ENCODE assay signal across 13 mouse cellular contexts in the genomic region with DNA sequence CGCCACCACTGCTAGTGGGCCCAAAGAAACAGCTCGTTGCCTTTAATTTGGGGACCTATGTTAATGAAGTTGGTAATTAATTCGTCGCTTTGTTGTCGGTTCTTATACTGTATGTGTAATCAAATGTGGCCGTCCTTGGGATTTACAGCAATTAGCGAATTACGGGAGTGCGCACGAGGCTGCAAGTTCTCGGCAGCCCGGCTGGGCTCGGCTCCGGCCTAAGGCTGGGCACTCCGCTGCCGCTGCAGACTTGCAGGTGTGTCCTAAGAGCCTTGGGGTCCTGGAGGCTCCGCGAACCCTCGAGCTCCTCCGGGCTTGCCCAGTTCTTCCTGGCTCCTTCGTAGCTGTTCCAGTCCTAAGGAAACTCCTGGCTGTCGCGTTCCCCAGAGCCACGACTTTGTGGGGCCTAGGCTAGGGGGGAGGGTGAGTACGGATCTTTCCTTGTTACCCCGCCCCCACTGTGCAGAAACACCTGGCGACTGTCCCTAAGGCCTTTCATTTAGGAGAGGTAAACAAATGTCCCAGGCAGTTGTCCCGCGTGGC. TPM values are rescaled to one million over a fixed set of nuclear protein-coding genes. Genes with fewer than 3 reads are reported as not detected.
DNase-seq lines count a peak whose midpoint lies in the region; ATAC-seq and TF ChIP-seq lines count a peak whose summit lies in the region.
"Had no signal": no experiment of that assay in that cellular context is flagged by ENCODE, and none has a peak within 500 bp of the region (broad histone marks: within the 10 kb centered on the region; RNA-seq: fewer than 3 reads in every experiment).

No protein-coding gene starts in this region.

- H3K36me3 ChIP-seq in heart, embryonic 10.5 days = no peaks in the 10 kb centered on the region
- no peaks in the 10 kb centered on the region for H3K36me3 ChIP-seq in forebrain, embryonic 13.5 days (ENCODE audit: poor library complexity, severe bottlenecking)
- H3K36me3 ChIP-seq in limb, embryonic 13.5 days = no peaks in the 10 kb centered on the region
- H3K36me3 ChIP-seq: liver, embryonic 13.5 days; neural tube, embryonic 15.5 days had no signal

- under 1% methylated on average over 29 of the region's 29 CpGs for WGBS in heart, embryonic 10.5 days
- 1% methylated on average over 29 of the region's 29 CpGs for WGBS in forebrain, embryonic 13.5 days
- under 1% methylated on average over 29 of the region's 29 CpGs for WGBS in limb, embryonic 13.5 days

- peaks cover 97% of the 10 kb centered on the region for H3K27me3 ChIP-seq in heart, embryonic 10.5 days (ENCODE audit: insufficient read depth, poor library complexity, severe bottlenecking)
- peaks cover 88% of the 10 kb centered on the region for H3K27me3 ChIP-seq in forebrain, embryonic 13.5 days
- peaks cover 92% of the 10 kb centered on the region for H3K27me3 ChIP-seq in limb, embryonic 13.5 days

- H3K9ac ChIP-seq in forebrain, embryonic 13.5 days = peak overlapping the region; percentile 55
- H3K9ac ChIP-seq in limb, embryonic 13.5 days = no peak overlapping the region
- H3K9ac ChIP-seq: liver, embryonic 13.5 days; neural tube, embryonic 15.5 days had no signal

- no peak overlapping the region for H3K27ac ChIP-seq in heart, embryonic 10.5 days
- peak overlapping the region; percentile 72 for H3K27ac ChIP-seq in forebrain, embryonic 13.5 days
- H3K27ac ChIP-seq in limb, embryonic 13.5 days = no peak overlapping the region
- H3K27ac ChIP-seq: liver, embryonic 13.5 days; neural tube, embryonic 15.5 days had no signal

- peak overlapping the region; percentile 53 for H3K4me2 ChIP-seq in forebrain, embryonic 13.5 days
- no peak overlapping the region; the same call in 1 of the 2 replicates for H3K4me2 ChIP-seq in limb, embryonic 13.5 days (replicated peaks)
- H3K4me2 ChIP-seq: liver, embryonic 13.5 days; neural tube, embryonic 15.5 days had no signal

- no peak for TF ChIP-seq POLR2A in brain, embryonic 14.5 days (IDR thresholded peaks at IDR 0.05; ENCODE audit: borderline replicate concordance, extremely low read depth, insufficient read depth, insufficient read length, poor library complexity, severe bottlenecking)

- H3K4me3 ChIP-seq in heart, embryonic 10.5 days = peak overlapping the region; percentile 22; the same call in 1 of the 2 replicates
- H3K4me3 ChIP-seq in forebrain, embryonic 13.5 days = peak overlapping the region; percentile 29
- H3K4me3 ChIP-seq in limb, embryonic 13.5 days = 0 out of 2 replicates have a peak overlapping the region, but pooled peaks have one; percentile 8
- H3K4me3 ChIP-seq: liver, embryonic 13.5 days; neural tube, embryonic 15.5 days had no signal

- H3K4me1 ChIP-seq in heart, embryonic 10.5 days = peaks cover 25% of the 10 kb centered on the region
- H3K4me1 ChIP-seq in forebrain, embryonic 13.5 days = peaks cover 55% of the 10 kb centered on the region
- H3K4me1 ChIP-seq in limb, embryonic 13.5 days = peaks cover 26% of the 10 kb centered on the region

- peak; percentile 46; the same call in 1 of the 2 replicates for ATAC-seq in forebrain, embryonic 13.5 days
- no peak for ATAC-seq in limb, embryonic 13.5 days (ENCODE audit: low FRiP score, low read depth)

- H3K9me3 ChIP-seq in heart, embryonic 10.5 days = no peaks in the 10 kb centered on the region
- no peaks in the 10 kb centered on the region for H3K9me3 ChIP-seq in forebrain, embryonic 13.5 days (replicated peaks)
- H3K9me3 ChIP-seq in limb, embryonic 13.5 days = no peaks in the 10 kb centered on the region
- H3K9me3 ChIP-seq: liver, embryonic 13.5 days; neural tube, embryonic 15.5 days had no signal

- TF ChIP-seq CTCF in brain, embryonic 14.5 days (IDR thresholded peaks at IDR 0.05; ENCODE audit: borderline replicate concordance, extremely low read depth, insufficient read depth, insufficient read length) = no peak

- DNase-seq in heart, embryonic 10.5 days (ENCODE audit: low spot score) = no peak
- DNase-seq in heart, postnatal 4 days = no peak
- DNase-seq in brain, embryonic 14.5 days (ENCODE audit: low read depth) = peak; percentile 88
- DNase-seq in frontal cortex, adult 2 months (ENCODE audit: extremely low spot score in 1 of 2, low spot score in 1 of 2) = no peak
- DNase-seq in right cerebral cortex, adult 2 months (ENCODE audit: low spot score in 2 of 2) = no peak
- no peak for DNase-seq in MN1 (ENCODE audit: low spot score)
- DNase-seq: B cell, adult 2 months; liver, embryonic 13.5 days had no signal

RNA-seq across cellular contexts. Expression of gene Otx2, which starts 4.8 kb away (rescaled TPM):
- 0.20 and 0.57 TPM in 2 replicates for polyA plus RNA-seq in heart, embryonic 10.5 days (2016; fragmentation: Nextera tagmentation; extraction: Ambion mirVana)
- not detected for total RNA-seq in heart, postnatal 4 days (2021)
- 44.7 and 65.6 TPM in 2 replicates for polyA plus RNA-seq in brain, embryonic 14.5 days (2012; rRNA removed)
- 24.9 and 36.8 TPM in 2 replicates for polyA plus RNA-seq in forebrain, embryonic 13.5 days (2015; fragmentation: Nextera tagmentation; extraction: Ambion mirVana)
- 0.10 TPM in 1 of 2 replicates, not detected in the other for polyA plus RNA-seq in limb, embryonic 13.5 days (2015; fragmentation: Nextera tagmentation; extraction: Ambion mirVana)
- polyA plus RNA-seq in frontal cortex, adult 2 months (2012; rRNA removed) = 0.38 and 0.52 TPM in 2 replicates
- total RNA-seq: hematopoietic stem cell, adult 5-6 weeks had no signal
- polyA plus RNA-seq: liver, embryonic 13.5 days; thymus, postnatal 0 days had no signal

Comparison
In these comparisons a context has a peak if more than half of its experiments do, and no peak if none do; other contexts are left out.
1. RNA of gene Otx2, which starts 4.8 kb away (polyA plus RNA-seq): 44.7 to 65.6 TPM in brain, embryonic 14.5 days and 24.9 to 36.8 TPM in forebrain, embryonic 13.5 days; 0.38 to 0.52 TPM in frontal cortex, adult 2 months, 0.20 to 0.57 TPM in heart, embryonic 10.5 days and 0.10 TPM in limb, embryonic 13.5 days; every median in the first group is over 10 times any median in the second.
2. Peak in every context shown above with its lines, with median percentiles within 50 percentile points of each other: H3K4me3 ChIP-seq.